Mouse (Mus musculus): Measurements from ENCODE around the gene Sash3. TPM values are rescaled to one million over a fixed set of nuclear protein-coding genes. Genes with fewer than 3 reads are reported as not detected.

Gene Sash3
- polyA plus RNA-seq, 1 experiment from 2014 or later, result 1.1 TPM

- Histone ChIP-seq H3K27ac (no peak overlapping the region), H3K9me3 (no peaks in the 10 kb centered on the region)
- no peak for ATAC-seq (ENCODE audit: low FRiP score)
These were observed 47.3 kb downstream of the Sash3 start for GRCm38 (mm10) chrX:48193235-48194152.

GRCm38 (mm10) chrX:48197856-48198255 lies 51.6 kb downstream of the Sash3 start:
- 77% methylated on average over 3 of the region's 3 CpGs for WGBS
- Histone ChIP-seq H3K4me3 (no peak overlapping the region), H3K36me3 (peaks cover 9% of the 10 kb centered on the region; the same call in 1 of the 2 replicates), H3K4me2 (no peak overlapping the region), H3K27ac (no peak overlapping the region), H3K9ac (no peak overlapping the region), H3K27me3 (no peaks in the 10 kb centered on the region), H3K4me1 (replicated peaks) (no peaks in the 10 kb centered on the region; the same call in 1 of the 2 replicates), H3K9me3 (no peaks in the 10 kb centered on the region)
- ATAC-seq (ENCODE audit: low FRiP score), result no peak

More at GRCm38 (mm10) chrX:48193235-48194152, 47.3 kb downstream of the Sash3 start:
- H3K4me2 ChIP-seq, result no peak overlapping the region
- H3K27me3 ChIP-seq, result no peaks in the 10 kb centered on the region
- H3K4me3 ChIP-seq, result no peak overlapping the region
- H3K4me1 ChIP-seq (replicated peaks), result no peaks in the 10 kb centered on the region; the same call in 1 of the 2 replicates
- peaks cover 25% of the 10 kb centered on the region for H3K36me3 ChIP-seq
- no peak overlapping the region for H3K9ac ChIP-seq
- 65% methylated on average over 14 of the region's 14 CpGs for WGBS

- H3K27ac ChIP-seq, result no peak overlapping the region
- H3K4me2 ChIP-seq, result no peak overlapping the region
- ATAC-seq (ENCODE audit: low FRiP score), result no peak
- H3K4me1 ChIP-seq (replicated peaks), result peaks cover 4% of the 10 kb centered on the region; the same call in 1 of the 2 replicates
- no peaks in the 10 kb centered on the region for H3K27me3 ChIP-seq
- no peak overlapping the region for H3K9ac ChIP-seq
- no peaks in the 10 kb centered on the region for H3K9me3 ChIP-seq
- peaks cover 9% of the 10 kb centered on the region; the same call in 1 of the 2 replicates for H3K36me3 ChIP-seq
- 92% methylated on average over 2 of the region's 2 CpGs for whole genome bisulfite sequencing
- H3K4me3 ChIP-seq, result no peak overlapping the region
These were observed 52.8 kb downstream of the Sash3 start for GRCm38 (mm10) chrX:48199026-48199425.

- peaks cover 5% of the 10 kb centered on the region; the same call in 1 of the 2 replicates for H3K36me3 ChIP-seq
- no peak overlapping the region for H3K9ac ChIP-seq
- H3K27ac ChIP-seq, result no peak overlapping the region
- H3K9me3 ChIP-seq, result no peaks in the 10 kb centered on the region
- peaks cover 19% of the 10 kb centered on the region for H3K4me1 ChIP-seq (replicated peaks)
- H3K27me3 ChIP-seq, result no peaks in the 10 kb centered on the region
- H3K4me3 ChIP-seq, result no peak overlapping the region
- ATAC-seq (ENCODE audit: low FRiP score), result no peak
- 91% methylated on average over 3 of the region's 3 CpGs for WGBS
- no peak overlapping the region for H3K4me2 ChIP-seq
These were observed 54.5 kb downstream of the Sash3 start for GRCm38 (mm10) chrX:48200699-48201098.

- no peak overlapping the region for H3K4me2 ChIP-seq
- WGBS, result 95% methylated on average over 7 of the region's 7 CpGs
These were observed 55.7 kb downstream of the Sash3 start for GRCm38 (mm10) chrX:48201973-48202372.

GRCm38 (mm10) chrX:48202436-48202835 lies 56.2 kb downstream of the Sash3 start:
- Histone ChIP-seq H3K4me1 (replicated peaks) (peaks cover 30% of the 10 kb centered on the region), H3K4me3 (no peak overlapping the region), H3K4me2 (no peak overlapping the region), H3K9me3 (no peaks in the 10 kb centered on the region), H3K27ac (no peak overlapping the region), H3K9ac (no peak overlapping the region), H3K27me3 (no peaks in the 10 kb centered on the region), H3K36me3 (peaks cover 5% of the 10 kb centered on the region; the same call in 1 of the 2 replicates)
- 89% methylated on average over 7 of the region's 7 CpGs for whole genome bisulfite sequencing
- no peak for ATAC-seq (ENCODE audit: low FRiP score)

More at GRCm38 (mm10) chrX:48201973-48202372, 55.7 kb downstream of the Sash3 start:
- Histone ChIP-seq H3K4me1 (replicated peaks) (peaks cover 26% of the 10 kb centered on the region), H3K4me3 (no peak overlapping the region), H3K27ac (no peak overlapping the region), H3K9ac (no peak overlapping the region), H3K36me3 (peaks cover 5% of the 10 kb centered on the region; the same call in 1 of the 2 replicates), H3K9me3 (no peaks in the 10 kb centered on the region), H3K27me3 (no peaks in the 10 kb centered on the region)
- ATAC-seq (ENCODE audit: low FRiP score), result no peak

GRCm38 (mm10) chrX:48202995-48203394 lies 56.8 kb downstream of the Sash3 start:
- 81% methylated on average over 4 of the region's 4 CpGs for WGBS
- Histone ChIP-seq H3K4me1 (replicated peaks) (peaks cover 32% of the 10 kb centered on the region), H3K4me2 (no peak overlapping the region), H3K27me3 (no peaks in the 10 kb centered on the region), H3K9me3 (no peaks in the 10 kb centered on the region), H3K27ac (no peak overlapping the region), H3K9ac (no peak overlapping the region), H3K4me3 (no peak overlapping the region), H3K36me3 (peaks cover 5% of the 10 kb centered on the region; the same call in 1 of the 2 replicates)
- no peak for ATAC-seq (ENCODE audit: low FRiP score)

GRCm38 (mm10) chrX:48203763-48204162 lies 57.5 kb downstream of the Sash3 start:
- Histone ChIP-seq H3K4me3 (no peak overlapping the region), H3K4me1 (replicated peaks) (peaks cover 32% of the 10 kb centered on the region), H3K27me3 (no peaks in the 10 kb centered on the region), H3K9me3 (no peaks in the 10 kb centered on the region), H3K9ac (no peak overlapping the region), H3K36me3 (peaks cover 5% of the 10 kb centered on the region; the same call in 1 of the 2 replicates), H3K27ac (no peak overlapping the region), H3K4me2 (no peak overlapping the region)
- no peak for ATAC-seq (ENCODE audit: low FRiP score)
- 86% methylated on average over 7 of the region's 7 CpGs for WGBS

GRCm38 (mm10) chrX:48204469-48204868 lies 58.2 kb downstream of the Sash3 start:
- WGBS, result 85% methylated on average over 6 of the region's 6 CpGs
- H3K36me3 ChIP-seq, result peaks cover 5% of the 10 kb centered on the region; the same call in 1 of the 2 replicates
- no peak overlapping the region for H3K4me2 ChIP-seq
- H3K27ac ChIP-seq, result no peak overlapping the region
- H3K4me1 ChIP-seq (replicated peaks), result peaks cover 32% of the 10 kb centered on the region
- H3K27me3 ChIP-seq, result no peaks in the 10 kb centered on the region
- H3K9ac ChIP-seq, result no peak overlapping the region
- ATAC-seq (ENCODE audit: low FRiP score), result no peak
- H3K9me3 ChIP-seq, result no peaks in the 10 kb centered on the region
- H3K4me3 ChIP-seq, result no peak overlapping the region

GRCm38 (mm10) chrX:48207761-48208487 lies 61.7 kb downstream of the Sash3 start:
- H3K9ac ChIP-seq, result peak overlapping the region; percentile 81
- H3K9me3 ChIP-seq, result no peaks in the 10 kb centered on the region
- peak overlapping the region; percentile 85 for H3K27ac ChIP-seq
- H3K4me1 ChIP-seq (replicated peaks), result peaks cover 32% of the 10 kb centered on the region
- peak overlapping the region; percentile 57 for H3K4me3 ChIP-seq
- 10% methylated on average over 35 of the region's 36 CpGs for WGBS
- no peaks in the 10 kb centered on the region for H3K27me3 ChIP-seq
- peak; percentile 88 for ATAC-seq (ENCODE audit: low FRiP score)
- no peaks in the 10 kb centered on the region for H3K36me3 ChIP-seq
- peak overlapping the region; percentile 59 for H3K4me2 ChIP-seq

GRCm38 (mm10) chrX:48208519-48209185 lies 62.4 kb downstream of the Sash3 start, which contains the start of gene Zdhhc9:
Zdhhc9 (minus strand) TSS chrX:48208878.
- no peaks in the 10 kb centered on the region for H3K27me3 ChIP-seq
- H3K27ac ChIP-seq, result peak within 1 kb of the TSS; percentile 85
- WGBS, result 11% methylated on average over 34 of the region's 34 CpGs
- no peaks in the 10 kb centered on the region for H3K36me3 ChIP-seq
- peak within 1 kb of the TSS; percentile 81 for H3K9ac ChIP-seq
- H3K4me2 ChIP-seq, result peak within 1 kb of the TSS; percentile 59
- H3K9me3 ChIP-seq, result no peaks in the 10 kb centered on the region
- peak within 1 kb of the TSS; percentile 57 for H3K4me3 ChIP-seq
- peak; percentile 98 for ATAC-seq (ENCODE audit: low FRiP score)
- peaks cover 30% of the 10 kb centered on the region for H3K4me1 ChIP-seq (replicated peaks)
